Mouse (Mus musculus) left cerebral cortex, postnatal 4 days (tissue): ENCODE data around the gene Raver2. TPM values are rescaled to one million over a fixed set of nuclear protein-coding genes. Genes with fewer than 3 reads are reported as not detected.
"Not testable (repeated sequence)": the region's sequence is repeated elsewhere in the genome, so short reads cannot be mapped to it uniquely, and the experiment has no call there.

Experiments used
- DNase-seq: peaks from one replicate; pipeline ENCODE4 v3.0.0-alpha.2; 2022
- intact Hi-C: fragments of 180-260 bp; cut with DNase I; formaldehyde crosslinking; loops from one replicate; pipeline ENCODE4 v1.15.1; 2025
- total RNA-seq, 2 experiments: library from RNA; stranded (reverse); gene quantifications; 2 replicates each; pipeline ENCODE4 v1.2.3; 2021

Raver2 gene
- 10 to 100 TPM; 23.1 to 24.6 TPM for total RNA-seq

DNA sequence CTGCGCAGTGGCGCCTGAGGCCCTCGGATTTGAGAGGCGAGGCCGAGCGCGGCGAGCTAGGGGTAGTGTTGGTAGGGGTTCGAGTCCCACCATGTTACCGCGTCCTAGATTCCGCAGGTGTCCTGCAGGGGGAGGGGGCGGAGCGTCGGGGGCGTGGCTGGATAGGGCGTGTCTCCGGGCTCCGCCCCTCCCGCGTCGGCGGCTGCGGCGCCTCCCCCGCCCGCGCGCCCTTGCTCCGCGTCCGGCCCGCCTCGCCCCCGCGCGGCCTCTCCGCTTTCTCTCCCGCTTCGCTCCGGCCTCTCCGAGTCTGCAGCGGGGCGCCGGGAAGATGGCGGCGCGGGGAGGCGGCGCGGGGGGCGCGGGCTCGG lies at the start of gene Raver2:
TSS of gene Raver2 (plus strand) at position 198 of the 368 bp plus-strand sequence.
- DNase-seq = peak; percentile 65
- intact Hi-C loops = no loop called here

DNA sequence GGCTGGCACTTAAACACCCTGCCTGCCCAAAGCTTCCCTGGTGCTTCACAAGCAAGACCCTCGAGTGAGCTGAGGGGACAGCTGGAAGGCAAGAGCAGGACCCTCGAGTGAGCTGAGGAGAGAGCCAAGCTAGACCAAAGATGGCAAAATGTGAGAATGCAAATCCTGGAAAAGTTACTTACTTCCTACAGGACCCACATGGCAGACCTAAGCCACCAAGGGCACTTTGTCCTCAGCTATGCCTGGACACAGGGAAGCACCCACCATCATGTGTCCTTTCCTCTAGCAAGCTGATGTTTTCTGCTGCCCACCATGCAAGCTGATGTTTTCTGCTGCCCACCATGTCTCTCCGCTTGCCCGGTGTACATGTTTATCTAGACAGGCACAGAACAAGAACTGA lies 48.2 kb upstream of the Raver2 start, which contains the start of gene Gm10577:
TSS of gene Gm10577 (minus strand) at position 101 of the 400 bp plus-strand sequence.
- intact Hi-C loops = no loop called here
- DNase-seq = no peak

DNA sequence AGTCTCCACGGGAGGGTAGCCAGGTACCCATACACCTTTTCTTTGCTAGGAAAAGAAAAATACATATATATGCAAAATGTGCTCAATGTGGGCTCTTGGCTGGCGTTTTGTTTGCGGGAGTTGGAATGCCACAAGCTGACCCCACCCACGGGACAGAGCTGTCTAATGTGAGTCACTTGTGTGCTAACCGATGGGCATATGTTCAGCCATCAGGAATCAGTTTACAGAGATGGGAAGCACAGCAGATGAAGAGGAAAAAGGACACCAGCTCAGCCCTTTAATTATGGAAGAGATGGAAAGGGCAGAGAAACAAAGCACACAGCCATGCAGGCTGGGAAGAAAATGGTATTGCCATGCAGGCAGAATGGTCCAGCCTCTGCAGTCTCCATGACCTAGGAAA lies 42.2 kb upstream of the Raver2 start:
- DNase-seq = no peak
- intact Hi-C loops = no loop called here

- no peak for DNase-seq
Observed at GRCm38 (mm10) chr4:101026995-101027394, 41.8 kb upstream of the Raver2 start.

DNA sequence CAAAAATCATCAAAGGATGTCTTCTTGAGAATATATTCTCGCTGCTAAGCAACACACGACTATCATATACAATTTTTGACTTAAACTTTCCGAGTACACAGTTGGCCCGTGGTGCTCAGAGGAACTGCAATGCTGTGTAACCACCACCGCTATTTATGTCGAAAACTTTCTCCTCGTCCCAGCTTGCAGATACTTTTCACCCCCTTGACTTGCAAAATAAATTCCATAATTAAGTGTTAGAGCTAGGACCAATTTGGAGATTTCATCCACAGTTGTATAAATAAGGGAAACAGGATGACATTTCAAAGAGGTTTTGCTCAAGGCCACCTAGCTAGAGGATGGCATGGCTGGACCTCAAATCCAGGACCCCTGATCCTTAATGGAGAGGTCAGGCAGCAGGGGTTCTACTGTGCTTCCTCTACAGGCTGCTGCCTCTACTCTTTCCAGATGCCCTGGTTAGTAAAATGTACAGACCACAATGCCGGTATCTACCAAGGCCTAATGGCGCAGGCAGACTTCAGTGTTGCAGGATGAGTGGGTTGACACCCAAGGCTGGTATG lies 40.9 kb upstream of the Raver2 start:
- intact Hi-C loops = no loop called here
- DNase-seq = no peak

More at GRCm38 (mm10) chr4:101026995-101027394, 41.8 kb upstream of the Raver2 start:
- intact Hi-C loops = no loop called here

- intact Hi-C loops = no loop called here
Observed at GRCm38 (mm10) chr4:101033047-101033446, 35.7 kb upstream of the Raver2 start.

GRCm38 (mm10) chr4:101035131-101035530 lies 33.7 kb upstream of the Raver2 start:
- intact Hi-C loops = no loop called here
- no peak for DNase-seq

More at GRCm38 (mm10) chr4:101033047-101033446, 35.7 kb upstream of the Raver2 start:
- DNase-seq = no peak

DNA sequence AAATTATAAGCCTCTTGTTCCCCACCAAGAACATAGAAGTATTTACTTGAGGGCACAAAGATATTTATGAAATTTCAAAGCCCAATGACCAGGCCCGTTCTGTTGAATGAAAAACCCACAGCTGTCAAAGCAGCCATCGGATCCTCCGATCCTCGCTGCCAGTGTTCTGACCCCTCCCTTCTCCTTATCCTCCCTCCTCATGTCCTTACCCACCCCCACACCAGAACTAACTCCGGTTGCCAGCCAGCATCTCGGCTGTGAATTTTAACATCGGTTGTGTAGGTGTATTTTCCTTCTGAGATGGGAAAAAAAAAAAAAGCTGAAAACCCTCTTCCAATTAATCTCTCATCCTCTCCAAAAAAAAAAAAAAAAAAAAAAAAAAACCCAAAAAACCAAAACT lies 31.6 kb upstream of the Raver2 start:
- no peak for DNase-seq
- intact Hi-C loops = no loop called here

- DNase-seq = no peak
Observed at GRCm38 (mm10) chr4:101043691-101044090, 25.1 kb upstream of the Raver2 start.

GRCm38 (mm10) chr4:101044149-101044548 lies 24.6 kb upstream of the Raver2 start:
- DNase-seq = no peak
- intact Hi-C loops = no loop called here

More at GRCm38 (mm10) chr4:101043691-101044090, 25.1 kb upstream of the Raver2 start:
- intact Hi-C loops = no loop called here

- intact Hi-C loops = no loop called here
- no peak for DNase-seq
Observed at GRCm38 (mm10) chr4:101046576-101046975, 22.2 kb upstream of the Raver2 start.

DNA sequence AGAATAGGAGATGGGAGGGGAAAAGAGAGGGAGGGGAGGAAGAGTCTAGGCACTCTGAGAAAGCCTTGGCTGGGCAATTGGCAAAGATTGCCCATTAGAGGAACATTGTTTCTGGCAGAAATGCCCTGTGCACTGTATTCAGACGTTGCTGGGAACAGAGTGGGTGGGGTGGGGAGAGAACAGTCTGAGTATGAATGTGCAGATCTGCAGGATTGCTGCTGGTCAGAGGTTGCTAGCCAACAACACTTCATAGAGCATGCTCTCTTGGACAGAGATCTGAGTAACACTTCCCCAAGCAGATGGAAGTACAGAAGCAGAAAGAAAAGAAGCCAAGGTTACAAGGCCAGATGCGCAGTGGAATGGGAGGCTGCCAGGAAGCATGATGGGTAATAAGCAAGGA lies 6.6 kb upstream of the Raver2 start:
- DNase-seq = peak; percentile 8
- intact Hi-C loops = no loop called here

DNA sequence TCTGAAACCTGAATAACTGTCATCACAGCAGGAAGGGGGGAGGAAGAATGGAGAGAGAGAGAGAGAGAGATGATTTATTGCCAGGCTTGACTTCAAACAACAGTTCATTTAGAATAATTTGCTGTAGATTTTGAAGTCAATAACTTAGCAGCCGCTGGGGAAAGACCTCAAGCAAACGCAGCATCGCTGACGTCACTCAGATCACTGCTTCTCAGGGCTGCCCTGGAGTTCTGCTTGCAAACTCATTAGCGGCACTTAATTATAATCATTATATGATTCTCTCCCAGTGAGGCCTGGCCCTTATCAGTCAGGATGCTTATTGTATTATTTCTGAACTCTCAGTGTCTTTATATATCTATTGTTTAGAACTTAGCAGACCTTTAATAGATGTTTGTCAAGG lies 2.4 kb upstream of the Raver2 start:
- DNase-seq = no peak
- intact Hi-C loops = no loop called here

DNA sequence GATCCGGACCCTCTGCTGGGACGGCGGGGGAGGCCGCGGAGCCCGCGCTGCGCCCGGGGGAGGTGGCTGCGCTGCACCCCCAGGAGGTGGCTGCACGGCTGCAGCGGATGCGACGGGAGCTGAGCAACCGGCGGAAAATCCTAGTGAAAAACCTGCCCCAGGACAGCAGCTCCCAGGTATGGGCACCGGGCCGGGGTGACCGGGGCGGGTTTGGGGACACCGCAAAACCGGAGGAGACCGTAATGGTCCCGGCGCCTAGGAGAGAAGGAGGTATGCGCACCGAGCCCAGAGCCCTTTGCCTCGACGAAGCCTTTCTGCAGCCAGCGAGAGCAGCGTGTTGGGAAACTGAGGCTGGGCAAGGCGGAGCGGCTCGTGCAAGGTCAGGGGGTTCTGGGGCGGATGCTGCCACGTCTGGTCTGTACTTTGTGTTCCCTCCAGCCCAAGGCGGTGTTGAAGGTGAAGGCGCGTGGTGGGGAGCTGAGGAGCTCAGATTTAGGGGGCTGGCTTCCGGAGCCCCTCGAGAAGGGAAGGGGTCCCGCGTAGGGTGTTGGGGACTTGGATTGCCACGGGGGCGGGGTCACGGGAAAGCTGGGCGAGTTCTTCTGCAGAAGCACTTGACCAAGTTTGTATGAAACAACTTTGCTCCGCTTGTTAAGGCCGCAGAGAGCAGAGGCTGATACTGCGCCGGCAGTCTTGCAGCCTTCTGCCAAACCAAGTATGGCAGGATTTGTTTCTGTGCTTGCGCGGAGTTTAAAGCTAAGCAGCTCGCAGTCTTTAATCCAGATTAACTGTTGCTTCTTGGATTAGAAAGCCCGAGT lies 580 bp downstream of the Raver2 start:
- DNase-seq = peak; percentile 19
- intact Hi-C loops = no loop called here

DNA sequence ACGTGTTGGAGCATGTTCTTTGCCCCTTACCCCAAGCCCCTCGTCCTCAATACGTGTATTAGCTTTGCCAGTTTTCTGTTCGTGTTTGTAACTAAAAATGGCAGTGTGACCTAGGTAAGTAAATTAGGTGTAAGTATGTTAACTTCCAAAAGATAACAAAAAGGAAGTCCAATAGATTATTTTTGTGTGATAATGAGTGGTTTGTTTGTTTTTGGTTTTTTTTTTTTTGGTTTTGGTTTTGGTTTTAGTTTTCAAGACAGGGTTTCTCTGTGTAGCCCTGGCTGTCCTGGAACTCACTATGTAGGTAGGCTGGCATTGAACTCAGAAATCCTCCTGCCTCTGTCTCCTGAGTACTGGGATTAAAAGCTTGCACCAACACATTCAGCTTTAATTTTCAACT lies 2.8 kb downstream of the Raver2 start:
- DNase-seq = no peak
- intact Hi-C loops = no loop called here

DNA sequence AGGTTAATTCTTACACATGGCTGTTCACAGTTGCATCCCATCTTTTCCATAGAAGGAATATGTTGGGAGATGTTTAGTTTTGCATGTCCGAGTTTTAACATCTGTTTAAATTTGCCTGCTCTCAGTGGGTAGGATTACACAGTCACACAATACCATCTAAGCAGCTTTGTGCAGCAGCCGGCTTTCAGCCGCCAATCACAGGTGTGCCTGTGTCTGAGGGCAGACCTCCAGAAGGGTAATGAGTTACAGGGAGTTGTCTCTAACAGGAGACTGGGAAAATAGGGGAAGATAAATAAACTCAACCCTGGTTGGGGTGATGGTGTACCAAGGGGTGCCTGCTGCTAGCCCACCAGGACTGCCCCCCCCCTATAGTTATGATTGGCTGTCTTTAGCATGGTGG lies 7.6 kb downstream of the Raver2 start:
- intact Hi-C loops = no loop called here
- no peak for DNase-seq

DNA sequence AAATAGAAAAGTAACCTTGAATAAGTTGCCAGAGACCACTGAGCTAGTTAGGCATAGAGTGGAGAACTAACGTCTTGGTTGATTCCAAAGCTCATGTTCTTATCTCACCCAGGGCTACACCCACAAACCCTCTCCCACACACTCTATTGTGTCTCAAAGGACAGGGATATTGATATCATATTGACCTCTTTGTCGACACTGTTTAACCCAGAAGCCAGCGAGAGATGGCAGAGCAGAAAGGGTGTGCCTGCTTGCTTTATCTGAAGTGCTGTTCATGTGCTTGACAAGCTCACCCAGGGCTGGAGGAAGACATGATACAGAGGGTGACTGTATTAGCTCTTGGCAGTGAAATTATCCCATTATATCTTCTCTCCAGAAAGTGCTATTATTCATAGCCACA lies 11.2 kb downstream of the Raver2 start:
- intact Hi-C loops = no loop called here

DNA sequence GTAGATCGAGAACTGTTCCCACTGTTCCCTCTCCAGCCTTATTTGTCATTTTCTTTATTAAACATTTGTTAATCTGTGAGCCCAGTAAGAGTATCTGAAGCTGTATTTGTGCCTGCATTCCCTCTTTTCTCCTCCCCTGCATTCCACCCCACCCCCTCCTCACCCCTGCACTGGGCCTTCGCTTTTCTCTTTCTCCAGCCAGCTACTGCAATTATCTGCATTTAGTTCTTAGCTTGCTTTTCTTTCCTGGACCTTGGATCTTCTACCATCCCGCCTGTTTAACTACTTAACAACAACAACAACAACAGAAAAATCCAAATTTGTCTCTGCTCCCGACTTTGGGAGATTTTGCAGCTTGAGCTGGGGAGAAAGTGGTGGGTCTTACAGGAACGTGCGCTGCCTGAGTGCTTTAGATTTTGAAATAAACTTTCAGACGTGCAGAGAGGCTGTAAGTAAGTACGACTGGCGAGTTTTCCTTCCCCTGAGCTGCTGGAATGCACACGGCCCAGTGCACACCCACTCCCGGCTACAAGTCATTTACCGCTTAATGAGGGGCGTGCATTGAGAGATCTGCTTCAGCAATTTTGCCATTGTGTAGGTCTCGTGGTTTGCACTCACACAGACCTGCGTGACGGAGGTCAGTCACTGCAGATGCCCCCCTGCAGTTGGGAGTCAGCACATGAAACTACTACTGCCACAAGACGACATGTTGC lies 13.5 kb downstream of the Raver2 start:
- DNase-seq = no peak
- intact Hi-C loops = no loop called here

More for the DNA sequence above, 11.2 kb downstream of the Raver2 start:
- no peak for DNase-seq

DNA sequence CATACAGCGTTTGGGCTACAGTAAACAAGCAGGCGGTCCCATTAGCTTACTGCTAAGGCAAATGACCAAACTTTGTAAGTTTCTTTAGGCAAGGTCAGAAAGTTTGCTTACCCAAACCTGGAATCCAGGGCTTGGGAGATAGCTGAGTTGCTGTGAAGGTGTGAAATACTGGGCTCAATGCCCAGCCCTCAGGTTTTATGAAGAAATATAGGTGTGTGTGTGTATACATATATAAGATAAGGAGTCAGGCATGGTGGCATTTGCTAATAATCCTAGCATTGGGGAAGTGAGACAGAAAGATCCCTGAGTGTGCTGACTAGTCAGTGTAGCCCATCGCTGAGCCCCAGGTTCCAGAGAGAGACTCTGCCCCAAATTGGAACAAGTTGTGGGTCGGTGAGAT lies 16.1 kb downstream of the Raver2 start:
- intact Hi-C loops = no loop called here
- no peak for DNase-seq

DNA sequence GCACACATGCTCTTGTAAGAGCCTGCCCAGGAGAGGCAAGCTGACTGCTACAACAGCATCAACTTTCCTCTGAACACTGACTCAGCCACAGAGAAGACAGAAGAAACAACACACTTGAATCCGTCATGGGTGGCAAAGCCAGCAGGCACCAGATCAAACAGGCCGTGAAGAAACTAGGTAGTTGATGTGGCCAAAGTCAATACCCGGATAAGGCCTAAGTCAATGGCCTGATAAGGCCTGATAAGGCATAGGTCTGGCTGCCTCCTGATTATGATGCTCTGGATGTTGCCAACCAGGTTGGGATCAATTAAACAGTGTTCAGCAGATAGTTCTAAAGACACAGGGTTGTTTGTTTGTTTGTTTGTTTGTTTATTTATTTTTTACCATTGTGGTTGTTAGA lies 17.3 kb downstream of the Raver2 start:
- DNase-seq = no peak
- intact Hi-C loops = no loop called here

- DNase-seq = no peak
- intact Hi-C loops = no loop called here
Observed at GRCm38 (mm10) chr4:101087721-101088120, 18.9 kb downstream of the Raver2 start.

DNA sequence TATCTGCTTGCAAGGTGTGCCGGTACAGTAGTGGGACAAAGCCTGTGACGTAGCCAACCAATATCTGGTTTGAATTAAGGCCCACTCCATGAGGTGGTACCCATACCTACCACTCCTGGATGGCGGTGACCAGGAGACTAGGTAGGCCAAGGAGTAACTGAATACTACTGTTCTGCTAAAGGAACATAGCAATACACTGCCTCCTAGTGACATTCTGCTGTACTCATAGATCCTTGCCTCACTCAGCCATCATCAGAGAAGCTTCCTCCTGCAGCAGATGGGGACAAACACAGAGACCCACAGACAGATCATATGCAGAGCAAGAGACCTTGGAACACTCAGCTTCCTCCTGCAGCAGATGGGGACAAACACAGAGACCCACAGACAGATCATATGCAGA lies 21.8 kb downstream of the Raver2 start:
- DNase-seq, intact Hi-C loops: not testable (repeated sequence)
